Mouse (Mus musculus): Measurements from ENCODE around the gene Zdbf2. TPM values are rescaled to one million over a fixed set of nuclear protein-coding genes. Genes with fewer than 3 reads are reported as not detected.

Zdbf2 gene
- total RNA-seq, 1 experiment: 43.2 TPM

GRCm38 (mm10) chr1:63266716-63267115 is 6.3 kb upstream of the Zdbf2 start:
- Histone ChIP-seq H3K27ac (ENCODE audit: insufficient read depth, low read depth, low read length, poor library complexity, severe bottlenecking) (no peak overlapping the region), H3K9ac (ENCODE audit: insufficient read depth, low read depth, low read length, poor library complexity, severe bottlenecking) (no peak overlapping the region), H3K4me3 (ENCODE audit: insufficient read depth in 1 of 2, low read depth in 1 of 2, low read length in 2 of 2, poor library complexity in 1 of 2, severe bottlenecking in 1 of 2) (no peak overlapping the region), H3K36me3 (ENCODE audit: control insufficient read depth, insufficient read depth, low read length, poor library complexity, severe bottlenecking) (peaks cover 13% of the 10 kb centered on the region), H3K9me3 (ENCODE audit: control insufficient read depth, insufficient read depth, low read depth, low read length) (no peaks in the 10 kb centered on the region), H3K4me1 (ENCODE audit: control insufficient read depth in 2 of 2, insufficient read depth in 2 of 2, low read length in 2 of 2, poor library complexity in 1 of 2) (peaks cover 0 to 2% of the 10 kb centered on the region in 2 experiments; a peak in 1 of 4 replicates)
- TF ChIP-seq CHD2 (IDR thresholded peaks at IDR 0.05; ENCODE audit: low read depth, low read length): no peak
- TF ChIP-seq ZC3H11A (IDR thresholded peaks at IDR 0.05; ENCODE audit: borderline replicate concordance, low read depth, low read length): no peak
- TF ChIP-seq HCFC1 (IDR thresholded peaks at IDR 0.05; ENCODE audit: borderline replicate concordance, insufficient read depth, low read length): no peak
- no peak for DNase-seq (ENCODE audit: low read depth, low spot score)
- in situ Hi-C loops (cut with MboI; ENCODE audit: low sequenced_read_pairs in 2 of 2, unreplicated experiment in 2 of 2): no loop called here

- no peak overlapping the region for H3K27ac ChIP-seq (ENCODE audit: insufficient read depth, low read depth, low read length, poor library complexity, severe bottlenecking)
- TF ChIP-seq ZC3H11A (IDR thresholded peaks at IDR 0.05; ENCODE audit: borderline replicate concordance, low read depth, low read length) (no peak), CHD2 (IDR thresholded peaks at IDR 0.05; ENCODE audit: low read depth, low read length) (no peak), HCFC1 (IDR thresholded peaks at IDR 0.05; ENCODE audit: borderline replicate concordance, insufficient read depth, low read length) (no peak), MAFK (IDR thresholded peaks at IDR 0.05; ENCODE audit: insufficient read depth, low read depth, low read length) (no peak), ZNF384 (IDR thresholded peaks at IDR 0.05; ENCODE audit: low read depth, low read length) (no peak)
- in situ Hi-C loops (cut with MboI; ENCODE audit: low sequenced_read_pairs in 2 of 2, unreplicated experiment in 2 of 2): no loop called here
- H3K9me3 ChIP-seq (ENCODE audit: control insufficient read depth, insufficient read depth, low read depth, low read length): no peaks in the 10 kb centered on the region
- H3K4me1 ChIP-seq (ENCODE audit: control insufficient read depth in 2 of 2, insufficient read depth in 2 of 2, low read length in 2 of 2, poor library complexity in 1 of 2): peaks cover 0 to 2% of the 10 kb centered on the region in 2 experiments; a peak in 2 of 4 replicates
- no peak for DNase-seq (ENCODE audit: low read depth, low spot score)
- peak overlapping the region; percentile 69 to 89; a peak in 3 of 4 replicates for H3K4me3 ChIP-seq (ENCODE audit: insufficient read depth in 1 of 2, low read depth in 1 of 2, low read length in 2 of 2, poor library complexity in 1 of 2, severe bottlenecking in 1 of 2)
- H3K9ac ChIP-seq (ENCODE audit: insufficient read depth, low read depth, low read length, poor library complexity, severe bottlenecking): no peak overlapping the region
- H3K36me3 ChIP-seq (ENCODE audit: control insufficient read depth, insufficient read depth, low read length, poor library complexity, severe bottlenecking): no peaks in the 10 kb centered on the region; the same call in 1 of the 2 replicates
These were observed 865 bp upstream of the Zdbf2 start for GRCm38 (mm10) chr1:63272125-63272675.

DNA sequence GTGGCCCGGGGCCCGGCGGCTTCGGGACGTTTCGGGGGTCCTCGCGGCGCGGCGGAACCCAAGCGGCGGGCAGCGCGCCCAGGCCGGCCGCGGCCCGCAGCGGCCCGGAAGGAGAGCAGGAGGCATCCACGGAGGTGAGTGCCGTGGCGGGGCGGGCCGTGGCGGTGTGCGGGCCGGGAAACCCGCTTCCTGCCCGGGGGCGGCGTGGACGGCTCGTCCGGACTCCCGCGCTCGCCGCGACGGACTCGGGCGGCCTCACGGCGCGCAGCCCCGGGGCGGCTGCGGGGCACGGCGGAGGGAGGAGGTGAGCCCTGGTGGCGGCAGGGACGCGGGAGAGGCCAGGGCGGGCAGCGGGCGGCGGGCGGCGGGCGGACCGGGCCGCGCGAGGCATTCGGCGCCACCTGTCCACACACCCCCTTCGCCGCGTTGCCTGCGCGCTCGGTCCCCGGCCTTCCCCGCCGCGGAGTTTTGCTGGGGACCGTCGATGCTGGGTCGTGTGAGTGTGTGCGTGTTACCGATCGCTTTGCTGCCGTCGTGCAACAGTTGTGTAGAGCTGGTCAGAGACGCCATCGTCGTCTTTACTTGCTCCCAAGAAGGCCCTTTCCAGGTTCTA is 380 bp downstream of the Zdbf2 start:
- peak overlapping the region; percentile 91 for H3K9ac ChIP-seq (ENCODE audit: insufficient read depth, low read depth, low read length, poor library complexity, severe bottlenecking)
- H3K27ac ChIP-seq (ENCODE audit: insufficient read depth, low read depth, low read length, poor library complexity, severe bottlenecking): peak overlapping the region; percentile 9; the same call in 1 of the 2 replicates
- peaks cover 1% of the 10 kb centered on the region; the same call in 1 of the 2 replicates for H3K36me3 ChIP-seq (ENCODE audit: control insufficient read depth, insufficient read depth, low read length, poor library complexity, severe bottlenecking)
- no peak for TF ChIP-seq HCFC1 (IDR thresholded peaks at IDR 0.05; ENCODE audit: borderline replicate concordance, insufficient read depth, low read length)
- no peak for TF ChIP-seq ZC3H11A (IDR thresholded peaks at IDR 0.05; ENCODE audit: borderline replicate concordance, low read depth, low read length)
- TF ChIP-seq CHD2 (IDR thresholded peaks at IDR 0.05; ENCODE audit: low read depth, low read length): no peak
- no peak for TF ChIP-seq ZNF384 (IDR thresholded peaks at IDR 0.05; ENCODE audit: low read depth, low read length)
- TF ChIP-seq MAFK (IDR thresholded peaks at IDR 0.05; ENCODE audit: insufficient read depth, low read depth, low read length): no peak
- H3K4me3 ChIP-seq (ENCODE audit: insufficient read depth in 1 of 2, low read depth in 1 of 2, low read length in 2 of 2, poor library complexity in 1 of 2, severe bottlenecking in 1 of 2): peak overlapping the region; percentile 69 to 89
- H3K9me3 ChIP-seq (ENCODE audit: control insufficient read depth, insufficient read depth, low read depth, low read length): no peaks in the 10 kb centered on the region
- no peak for DNase-seq (ENCODE audit: low read depth, low spot score)
- peaks cover 0 to 2% of the 10 kb centered on the region in 2 experiments; a peak in 2 of 4 replicates for H3K4me1 ChIP-seq (ENCODE audit: control insufficient read depth in 2 of 2, insufficient read depth in 2 of 2, low read length in 2 of 2, poor library complexity in 1 of 2)
- in situ Hi-C loops (cut with MboI; ENCODE audit: low sequenced_read_pairs in 2 of 2, unreplicated experiment in 2 of 2): no loop called here

GRCm38 (mm10) chr1:63274046-63274730 is 1.1 kb downstream of the Zdbf2 start:
- no peak for DNase-seq (ENCODE audit: low read depth, low spot score)
- Histone ChIP-seq H3K4me1 (ENCODE audit: control insufficient read depth in 2 of 2, insufficient read depth in 2 of 2, low read length in 2 of 2, poor library complexity in 1 of 2) (peaks cover 0 to 2% of the 10 kb centered on the region in 2 experiments; a peak in 2 of 4 replicates), H3K27ac (ENCODE audit: insufficient read depth, low read depth, low read length, poor library complexity, severe bottlenecking) (no peak overlapping the region), H3K9me3 (ENCODE audit: control insufficient read depth, insufficient read depth, low read depth, low read length) (no peaks in the 10 kb centered on the region), H3K4me3 (ENCODE audit: insufficient read depth in 1 of 2, low read depth in 1 of 2, low read length in 2 of 2, poor library complexity in 1 of 2, severe bottlenecking in 1 of 2) (peak overlapping the region; percentile 69 to 89), H3K9ac (ENCODE audit: insufficient read depth, low read depth, low read length, poor library complexity, severe bottlenecking) (peak overlapping the region; percentile 91; the same call in 1 of the 2 replicates), H3K36me3 (ENCODE audit: control insufficient read depth, insufficient read depth, low read length, poor library complexity, severe bottlenecking) (peaks cover 1% of the 10 kb centered on the region; the same call in 1 of the 2 replicates)
- TF ChIP-seq MAFK (IDR thresholded peaks at IDR 0.05; ENCODE audit: insufficient read depth, low read depth, low read length) (no peak), ZC3H11A (IDR thresholded peaks at IDR 0.05; ENCODE audit: borderline replicate concordance, low read depth, low read length) (no peak), CHD2 (IDR thresholded peaks at IDR 0.05; ENCODE audit: low read depth, low read length) (no peak), ZNF384 (IDR thresholded peaks at IDR 0.05; ENCODE audit: low read depth, low read length) (no peak), HCFC1 (IDR thresholded peaks at IDR 0.05; ENCODE audit: borderline replicate concordance, insufficient read depth, low read length) (no peak)
- in situ Hi-C loops (cut with MboI; ENCODE audit: low sequenced_read_pairs in 2 of 2, unreplicated experiment in 2 of 2): no loop called here
